Mouse (Mus musculus) MEL (cell line): ENCODE measurements at regions not wholly inside any gene's neighbourhood (a gene's known extent, or its start where the extent isn't known, plus 50 kb on each side); places are given as distances from the start of the nearest gene placed in this dataset.

Experiments used
- DNase-seq: peaks from one replicate; pipeline ENCODE4 v3.0.0; 2011; ENCODE audit warnings: low read depth, low spot score
- H3K27ac ChIP-seq: 2 replicates; pipeline ENCODE4 v1.5.1; 2012; ENCODE audit warnings: low read depth, mild to moderate bottlenecking, control low read depth, low read length, moderate library complexity; ENCODE audit not compliant: control insufficient read depth
- H3K27me3 ChIP-seq, 2 experiments: fragments of 150-350 bp in 1 of 2; sonication (generic) in 1 of 2; 2 replicates each; pipeline ENCODE4 v1.6.1; 2012; ENCODE audit warnings: low read length in 2 of 2, mild to moderate bottlenecking in 2 of 2, improper control_type of control experiment in 1 of 2, moderate library complexity in 1 of 2; ENCODE audit not compliant: insufficient read depth in 2 of 2, control insufficient read depth in 1 of 2
- H3K36me3 ChIP-seq, 2 experiments: 2 replicates each; pipeline ENCODE4 v1.6.1; 2012 to 2014; ENCODE audit warnings: low read length in 2 of 2, improper control_type of control experiment in 1 of 2, inconsistent platforms in 1 of 2, mild to moderate bottlenecking in 1 of 2; ENCODE audit not compliant: insufficient read depth in 2 of 2, control insufficient read depth in 1 of 2
- H3K4me1 ChIP-seq, 2 experiments: fragments of 150-350 bp in 1 of 2; sonication (generic) in 1 of 2; 2 replicates each; pipeline ENCODE4 v1.6.1; 2012; ENCODE audit warnings: low read length in 2 of 2, improper control_type of control experiment in 1 of 2, mild to moderate bottlenecking in 1 of 2; ENCODE audit not compliant: insufficient read depth in 2 of 2, control insufficient read depth in 1 of 2
- H3K4me3 ChIP-seq, 2 experiments: fragments of 150-350 bp in 1 of 2; sonication (generic) in 1 of 2; 2 replicates each; pipeline ENCODE4 v1.5.1; 2012; ENCODE audit warnings: low read depth in 2 of 2, low read length in 2 of 2, mild to moderate bottlenecking in 2 of 2, moderate library complexity in 2 of 2, control low read depth in 1 of 2, improper control_type of control experiment in 1 of 2; ENCODE audit not compliant: control insufficient read depth in 1 of 2, insufficient read depth in 1 of 2
- H3K79me2 ChIP-seq: 2 replicates; pipeline ENCODE4 v1.6.1; 2012; ENCODE audit warnings: mild to moderate bottlenecking, low read length, moderate library complexity; ENCODE audit not compliant: control insufficient read depth, poor library complexity, insufficient read depth
- H3K9ac ChIP-seq: 2 replicates; pipeline ENCODE4 v1.6.1; 2012; ENCODE audit warnings: low read depth, mild to moderate bottlenecking, control low read depth, low read length, moderate library complexity; ENCODE audit not compliant: control insufficient read depth, poor library complexity, severe bottlenecking
- H3K9me3 ChIP-seq: fragments of 150-350 bp; sonication (generic); replicated peaks from 2 replicates; pipeline ENCODE4 v1.6.1; 2012; ENCODE audit warnings: mild to moderate bottlenecking, low read length, improper control_type of control experiment, moderate library complexity; ENCODE audit not compliant: insufficient read depth
- BHLHE40 ChIP-seq: IDR thresholded peaks from 2 replicates; pipeline ENCODE4 v1.6.1; 2012; ENCODE audit warnings: low read depth, mild to moderate bottlenecking, inconsistent platforms, low read length, improper control_type of control experiment, borderline replicate concordance
- CHD1 ChIP-seq: IDR thresholded peaks from 2 replicates; pipeline ENCODE4 v1.6.1; 2012; ENCODE audit warnings: low read depth, mild to moderate bottlenecking, inconsistent platforms, low read length, improper control_type of control experiment
- E2F4 ChIP-seq: IDR thresholded peaks from 2 replicates; pipeline ENCODE4 v1.6.1; 2011; ENCODE audit warnings: low read depth, low read length, improper control_type of control experiment, borderline replicate concordance
- GABPA ChIP-seq: IDR thresholded peaks from 2 replicates; pipeline ENCODE4 v1.6.1; 2012; ENCODE audit warnings: low read depth, mild to moderate bottlenecking, inconsistent platforms, low read length, improper control_type of control experiment, moderate library complexity
- GATA1 ChIP-seq: IDR thresholded peaks from 2 replicates; pipeline ENCODE4 v1.6.1; 2011; ENCODE audit warnings: low read depth, low read length, improper control_type of control experiment
- HCFC1 ChIP-seq: IDR thresholded peaks from 2 replicates; pipeline ENCODE4 v1.6.1; 2012; ENCODE audit warnings: low read depth, mild to moderate bottlenecking, inconsistent platforms, low read length, improper control_type of control experiment, moderate library complexity
- MAFK ChIP-seq: IDR thresholded peaks from 2 replicates; pipeline ENCODE4 v1.6.1; 2011; ENCODE audit warnings: low read depth, mild to moderate bottlenecking, low read length, improper control_type of control experiment, borderline replicate concordance
- MYB ChIP-seq: IDR thresholded peaks from 2 replicates; pipeline ENCODE4 v1.6.1; 2011; ENCODE audit warnings: mild to moderate bottlenecking, low read depth, low read length, improper control_type of control experiment
- NELFE ChIP-seq: IDR thresholded peaks from 2 replicates; pipeline ENCODE4 v1.6.1; 2011; ENCODE audit warnings: low read depth, low read length, improper control_type of control experiment
- POLR2AphosphoS2 ChIP-seq: IDR thresholded peaks from 2 replicates; pipeline ENCODE4 v1.6.1; 2011; ENCODE audit warnings: low read length, improper control_type of control experiment
- RCOR1 ChIP-seq: IDR thresholded peaks from 2 replicates; pipeline ENCODE4 v1.6.1; 2012; ENCODE audit warnings: low read depth, mild to moderate bottlenecking, inconsistent platforms, low read length, improper control_type of control experiment
- TBP ChIP-seq: IDR thresholded peaks from 2 replicates; pipeline ENCODE4 v1.8.0; 2011; ENCODE audit warnings: low read depth, low read length, improper control_type of control experiment
- USF1 ChIP-seq: IDR thresholded peaks from 2 replicates; pipeline ENCODE4 v1.6.1; 2014; ENCODE audit warnings: low read depth, mild to moderate bottlenecking, inconsistent platforms, low read length, improper control_type of control experiment, moderate library complexity

DNA sequence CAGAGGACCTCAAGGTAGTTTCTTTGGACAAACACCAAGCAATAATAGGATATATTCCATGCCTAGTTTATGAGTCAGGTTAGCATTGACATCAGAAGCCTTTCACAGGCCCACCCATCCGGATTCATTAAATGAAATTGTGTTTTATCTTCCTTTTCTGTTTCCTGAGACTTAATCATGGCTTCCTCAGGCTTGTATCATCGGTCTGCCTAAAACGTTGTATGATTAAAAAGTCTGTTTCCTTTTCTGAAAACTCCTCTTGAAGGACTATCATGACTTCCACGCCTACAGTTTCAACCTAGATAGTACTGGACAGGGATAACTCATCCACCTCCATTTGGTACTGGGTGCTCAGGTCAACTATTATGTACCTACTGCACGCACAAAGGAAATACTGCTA is 62.6 kb downstream of the S1pr1 start (continued):
- TF ChIP-seq RCOR1, result peak; percentile 72; the same call in 1 of the 2 replicates
- TF ChIP-seq MYB, result peak; percentile 55; the same call in 1 of the 2 replicates
- no peak for TF ChIP-seq GABPA
- TF ChIP-seq MAFK, result no peak
- TF ChIP-seq USF1, result no peak
- TF ChIP-seq BHLHE40, result no peak
- TF ChIP-seq CHD1, result no peak

DNA sequence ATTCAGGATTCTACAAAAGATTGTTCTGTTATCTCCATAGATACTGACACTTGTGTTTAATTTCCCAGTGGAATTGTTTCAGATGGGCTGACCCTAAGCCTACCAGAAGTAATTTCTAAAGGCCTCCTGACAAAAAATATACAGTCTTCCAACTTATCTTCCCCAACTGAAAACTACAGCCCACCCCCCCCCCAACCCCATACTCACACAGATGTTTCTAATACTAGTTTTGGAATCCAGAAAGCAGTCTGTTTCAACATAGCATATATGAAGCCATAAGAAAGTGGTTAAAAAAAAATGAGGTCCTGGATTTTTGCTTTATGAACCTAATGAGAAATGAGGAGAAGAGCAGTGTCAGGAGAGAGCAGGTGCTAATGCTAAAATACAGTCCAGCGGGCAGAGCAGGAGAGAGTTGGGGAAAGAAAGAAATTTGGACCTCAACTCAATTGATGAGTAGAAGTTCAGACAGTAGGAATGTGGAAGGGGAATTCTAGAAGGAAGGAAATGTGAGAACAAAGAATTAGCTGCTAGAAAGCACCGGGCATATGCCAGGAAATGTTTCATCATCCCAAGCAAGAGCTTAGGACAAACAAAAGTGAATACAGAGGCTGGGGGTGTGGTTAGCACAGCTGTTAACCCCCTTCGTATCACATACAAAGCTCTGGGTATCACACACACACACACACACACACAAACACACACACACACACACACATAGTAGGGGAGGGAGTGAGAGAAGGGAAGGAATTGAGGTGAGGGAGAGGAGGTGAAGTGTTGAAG is 65.3 kb downstream of the S1pr1 start:
- Histone ChIP-seq H3K4me1 (peaks cover 10 to 21% of the 10 kb centered on the region in 2 experiments), H3K27ac (no peak overlapping the region)

DNA sequence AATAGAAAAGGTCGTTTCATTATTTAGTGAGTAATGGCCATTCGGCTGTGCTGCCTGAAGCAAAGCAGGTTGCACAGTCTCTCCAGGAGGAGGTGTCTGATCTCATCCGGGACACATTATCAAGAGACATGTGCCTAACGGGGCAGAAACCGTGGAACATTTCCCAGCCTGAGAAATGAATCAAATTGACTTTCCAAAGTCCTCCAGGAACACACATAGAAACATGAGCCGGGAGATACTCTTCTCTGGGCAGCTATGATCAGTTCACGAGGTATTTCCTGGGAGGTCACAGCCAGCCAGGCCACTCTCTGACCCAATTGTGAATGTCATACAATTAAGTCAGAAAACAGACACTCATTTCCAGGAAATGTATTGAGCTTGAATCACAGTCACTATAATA is 67.9 kb downstream of the S1pr1 start:
- H3K36me3 ChIP-seq, result peaks cover 0 to 23% of the 10 kb centered on the region in 2 experiments; a peak in 2 of 4 replicates
- H3K4me3 ChIP-seq, result no peak overlapping the region
- H3K9me3 ChIP-seq, result no peaks in the 10 kb centered on the region
- peaks cover 12 to 24% of the 10 kb centered on the region in 2 experiments for H3K4me1 ChIP-seq
- no peaks in the 10 kb centered on the region for H3K27me3 ChIP-seq
- H3K27ac ChIP-seq, result no peak overlapping the region
- H3K9ac ChIP-seq, result no peak overlapping the region
- TF ChIP-seq POLR2AphosphoS2 (no peak), E2F4 (no peak)
- H3K79me2 ChIP-seq, result no peaks in the 10 kb centered on the region
- DNase-seq, result no peak

More for the DNA sequence above, 65.3 kb downstream of the S1pr1 start:
- Histone ChIP-seq H3K27me3 (no peaks in the 10 kb centered on the region), H3K4me3 (no peak overlapping the region), H3K9me3 (no peaks in the 10 kb centered on the region), H3K79me2 (no peaks in the 10 kb centered on the region), H3K9ac (no peak overlapping the region), H3K36me3 (peaks cover 0 to 23% of the 10 kb centered on the region in 2 experiments; a peak in 2 of 4 replicates)
- DNase-seq, result no peak
- TF ChIP-seq TBP (no peak), GATA1 (no peak), NELFE (no peak), HCFC1 (no peak), CHD1 (no peak), E2F4 (no peak), USF1 (no peak)
